Comparison of ENCODE assay signal across 8 mouse cellular contexts in genomic region chr1:64119358-64119794, GRCm38 (mm10). TPM values are rescaled to one million over a fixed set of nuclear protein-coding genes. Genes with fewer than 3 reads are reported as not detected.
A peak's percentile ranks its signal among the peaks of the same experiment; 100 is the strongest.
DNase-seq lines count a peak whose midpoint lies in the region; ATAC-seq and TF ChIP-seq lines count a peak whose summit lies in the region.

No protein-coding gene starts in this region.

- no peaks in the 10 kb centered on the region for H3K27me3 ChIP-seq in limb, embryonic 14.5 days (ENCODE audit: control insufficient read depth, insufficient read depth, low read length)
- H3K27me3 ChIP-seq in neural tube, embryonic 11.5 days (ENCODE audit: control insufficient read depth, insufficient read depth, low read length): no peaks in the 10 kb centered on the region

- no peaks in the 10 kb centered on the region for H3K36me3 ChIP-seq in limb, embryonic 14.5 days (ENCODE audit: control insufficient read depth, insufficient read depth, low read length)
- no peaks in the 10 kb centered on the region for H3K36me3 ChIP-seq in neural tube, embryonic 11.5 days (ENCODE audit: control insufficient read depth, insufficient read depth, low read length)

- H3K4me3 ChIP-seq in limb, embryonic 14.5 days (replicated peaks; ENCODE audit: low read length): peak overlapping the region; percentile 87
- peak overlapping the region; percentile 75 for H3K4me3 ChIP-seq in neural tube, embryonic 11.5 days (ENCODE audit: low read depth, low read length)

- no peaks in the 10 kb centered on the region for H3K9me3 ChIP-seq in limb, embryonic 14.5 days (ENCODE audit: control insufficient read depth, low read length)
- no peaks in the 10 kb centered on the region for H3K9me3 ChIP-seq in neural tube, embryonic 11.5 days (ENCODE audit: control insufficient read depth, low read length)

- peak overlapping the region; percentile 77 for H3K9ac ChIP-seq in limb, embryonic 14.5 days (ENCODE audit: low read depth, low read length, severe bottlenecking)
- H3K9ac ChIP-seq in neural tube, embryonic 11.5 days (ENCODE audit: low read length): peak overlapping the region; percentile 71

- no peak for TF ChIP-seq POLR2A in limb, embryonic 14.5 days (IDR thresholded peaks at IDR 0.05; ENCODE audit: borderline replicate concordance, extremely low read depth, insufficient read depth, insufficient read length)

- peak overlapping the region; percentile 57 for H3K4me2 ChIP-seq in limb, embryonic 14.5 days (replicated peaks; ENCODE audit: low read depth, low read length, severe bottlenecking)
- H3K4me2 ChIP-seq in neural tube, embryonic 11.5 days (ENCODE audit: low read depth): peak overlapping the region; percentile 66

- WGBS in limb, embryonic 14.5 days: 16% methylated on average over 7 of the region's 7 CpGs
- 27% methylated on average over 7 of the region's 7 CpGs for WGBS in neural tube, embryonic 11.5 days

- ATAC-seq in limb, embryonic 14.5 days (ENCODE audit: low FRiP score, low read depth): no peak
- no peak for ATAC-seq in neural tube, embryonic 11.5 days (ENCODE audit: insufficient read depth, low FRiP score, low TSS enrichment)
- ATAC-seq in erythroid progenitor cell, adult 5-6 weeks (replicated peaks; ENCODE audit: low FRiP score, poor library complexity, severe bottlenecking): no peak

- H3K27ac ChIP-seq in limb, embryonic 14.5 days (replicated peaks; ENCODE audit: low read depth, low read length): no peak overlapping the region
- H3K27ac ChIP-seq in neural tube, embryonic 11.5 days (ENCODE audit: low read depth, low read length): peak overlapping the region; percentile 100

- DNase-seq in left cerebral cortex, adult 18-20 months (ENCODE audit: low spot score in 2 of 2): peak; percentile 18 to 41
- DNase-seq in left cerebral cortex, adult 11 months (ENCODE audit: low spot score): no peak
- peak; percentile 44 to 67 for DNase-seq in cerebellum, postnatal 36 days
- DNase-seq in gastrocnemius, postnatal 25 days: peak; percentile 24
- DNase-seq in kidney, adult 11 months: peak; percentile 27
- no peak for DNase-seq in limb, embryonic 14.5 days (ENCODE audit: low spot score)
- peak; percentile 42 for DNase-seq in neural tube, embryonic 11.5 days (ENCODE audit: low spot score)

- peaks cover 21% of the 10 kb centered on the region for H3K4me1 ChIP-seq in limb, embryonic 14.5 days (ENCODE audit: control insufficient read depth, insufficient read depth, low read length)
- peaks cover 7% of the 10 kb centered on the region for H3K4me1 ChIP-seq in neural tube, embryonic 11.5 days (ENCODE audit: control insufficient read depth, insufficient read depth, low read length)

RNA-seq across cellular contexts. Expression of gene Klf7, which starts 2.7 kb away (rescaled TPM):
- total RNA-seq in left cerebral cortex, adult 18-20 months (2021): 10 to 100 TPM; 36.9 to 38.5 TPM
- 1 to 10 TPM; 7.1 to 8.6 TPM for total RNA-seq in gastrocnemius, postnatal 25 days (2021)
- 9.7 and 10.2 TPM in 2 replicates for polyA plus RNA-seq in limb, embryonic 14.5 days (2012; rRNA removed)
- 17.3 and 18.7 TPM in 2 replicates for polyA plus RNA-seq in limb, embryonic 14.5 days (2014; fragmentation: Nextera tagmentation; extraction: Ambion mirVana)
- polyA plus RNA-seq in neural tube, embryonic 11.5 days (2014; fragmentation: Nextera tagmentation; extraction: Ambion mirVana): 31.6 and 35.5 TPM in 2 replicates
- total RNA-seq in erythroid progenitor cell, adult 5-6 weeks (2015; ENCODE audit: low replicate concordance): 3.4 and 9.4 TPM in 2 replicates
- total RNA-seq in erythroid progenitor cell, adult 5-6 weeks (2017; ENCODE audit: low replicate concordance): 0.51 and 4.0 TPM in 2 replicates

Comparison
In these comparisons a context has a peak if more than half of its experiments do, and no peak if none do; other contexts are left out.
1. DNase-seq: peak in left cerebral cortex, adult 18-20 months (2 of 2), cerebellum, postnatal 36 days (2 of 2), gastrocnemius, postnatal 25 days (single experiment), kidney, adult 11 months (single experiment) and neural tube, embryonic 11.5 days (single experiment); none in left cerebral cortex, adult 11 months (single experiment) and limb, embryonic 14.5 days (single experiment).